Mouse (Mus musculus) gonadal fat pad, adult 2 months (tissue): ENCODE measurements at regions not wholly inside any gene's neighbourhood (a gene's known extent, or its start where the extent isn't known, plus 50 kb on each side); places are given as distances from the start of the nearest gene placed in this dataset.

Experiments used
- DNase-seq: peaks from one replicate; pipeline ENCODE4 v3.0.0-alpha.2; 2012; ENCODE audit warnings: low read depth

- no peak for DNase-seq
Measured at GRCm38 (mm10) chr4:55134339-55134738, 189.5 kb downstream of the Zfp462 start.

DNA sequence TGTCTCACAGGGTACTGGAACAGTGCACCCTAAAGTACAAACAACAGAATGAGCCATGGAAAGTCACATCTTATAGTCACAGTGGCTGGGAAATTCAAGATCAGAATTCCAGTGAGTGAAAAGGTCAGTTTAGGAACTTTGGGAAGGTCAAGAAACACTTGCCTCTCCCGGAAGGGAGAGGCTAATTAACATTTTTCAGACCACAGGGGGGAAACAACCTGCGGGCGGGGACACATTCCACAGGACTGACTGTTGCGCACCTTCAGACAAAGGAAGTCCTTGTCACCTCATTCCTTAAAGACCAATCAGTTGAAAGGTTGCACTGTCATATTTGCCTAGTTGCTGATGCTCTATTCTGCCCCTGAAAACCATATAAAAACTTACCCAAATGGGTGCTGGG lies 189.9 kb downstream of the Zfp462 start:
- no peak for DNase-seq

DNA sequence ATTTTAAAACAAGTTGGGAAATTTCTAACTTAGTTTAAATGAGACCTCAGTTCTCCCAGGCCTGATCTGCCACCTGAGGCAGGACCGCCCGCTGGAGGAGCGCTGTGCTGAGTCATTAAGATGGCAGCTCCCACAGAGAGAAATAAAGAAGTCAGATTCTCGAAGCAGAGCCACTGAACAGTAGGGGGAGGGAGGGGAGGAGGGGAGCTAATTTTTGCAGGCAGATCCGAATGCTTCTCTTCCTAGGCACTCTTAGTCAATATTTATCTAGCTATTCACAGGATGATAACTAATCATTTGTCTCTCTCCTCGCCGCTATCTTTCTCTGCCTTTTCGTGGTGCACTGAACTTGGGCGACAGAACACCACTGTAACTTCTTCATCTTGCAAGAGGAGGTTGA lies 191.4 kb downstream of the Zfp462 start:
- DNase-seq, result no peak

GRCm38 (mm10) chr4:55137781-55138394 lies 193.0 kb downstream of the Zfp462 start:
- no peak for DNase-seq

GRCm38 (mm10) chr4:55141317-55141716 lies 196.5 kb downstream of the Zfp462 start:
- no peak for DNase-seq

DNA sequence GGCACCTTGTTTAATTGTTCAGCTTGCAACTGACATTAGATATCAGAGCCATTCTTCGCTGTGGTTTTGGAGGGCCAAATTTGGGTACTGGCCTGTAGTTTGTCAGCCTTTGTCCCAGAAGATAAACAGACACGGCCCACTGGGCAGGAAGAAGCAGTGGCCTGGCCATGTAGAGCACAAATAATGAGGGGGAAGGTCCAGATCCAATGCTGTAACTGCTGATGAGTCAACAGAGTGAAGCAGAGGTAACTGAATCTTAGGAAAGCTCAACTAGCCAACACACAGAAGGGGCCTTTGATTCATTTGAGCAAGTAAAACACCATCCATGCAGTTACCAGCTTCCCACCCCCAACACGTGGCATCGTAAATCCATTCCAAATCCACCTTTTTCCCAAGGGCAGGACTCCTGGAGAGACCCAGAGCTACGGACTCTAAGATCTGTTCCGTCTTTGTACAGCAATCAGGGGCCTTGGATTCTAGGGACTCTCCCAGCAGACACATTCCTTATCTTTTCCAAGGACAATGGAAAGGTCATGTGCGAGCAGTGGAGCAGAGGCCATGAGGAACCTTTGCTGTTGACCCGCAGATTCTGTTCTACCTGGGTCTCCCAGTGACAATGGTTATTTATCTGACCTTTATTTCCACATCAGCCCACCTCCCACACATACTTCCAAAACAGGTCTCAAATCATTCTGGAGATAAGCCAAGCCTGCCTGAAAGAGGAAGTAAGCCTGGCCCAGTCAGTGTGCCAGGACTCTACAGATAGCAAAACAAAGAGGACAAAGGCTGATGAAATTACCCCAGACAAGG lies 197.3 kb downstream of the Zfp462 start:
- DNase-seq, result peak; percentile 52

DNA sequence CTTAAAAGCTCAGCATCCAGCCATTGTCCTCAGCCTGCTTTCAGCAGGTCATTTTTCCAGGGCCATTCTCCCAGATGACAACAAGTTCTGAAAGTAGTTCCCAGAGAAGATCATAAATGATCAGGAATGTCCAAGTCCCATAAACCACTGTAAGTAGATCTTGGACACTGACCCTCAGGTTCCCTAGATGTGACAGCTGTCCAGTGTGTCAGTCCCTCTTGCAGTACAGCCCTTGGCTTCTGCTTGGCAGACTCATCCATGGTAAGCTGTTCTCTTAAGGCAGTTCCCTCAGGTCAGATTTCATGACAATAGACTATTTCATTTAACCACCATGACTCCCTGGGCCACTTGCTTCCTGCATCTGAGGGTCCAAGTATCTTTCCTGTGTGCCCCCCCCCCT lies 198.6 kb downstream of the Zfp462 start:
- no peak for DNase-seq

DNA sequence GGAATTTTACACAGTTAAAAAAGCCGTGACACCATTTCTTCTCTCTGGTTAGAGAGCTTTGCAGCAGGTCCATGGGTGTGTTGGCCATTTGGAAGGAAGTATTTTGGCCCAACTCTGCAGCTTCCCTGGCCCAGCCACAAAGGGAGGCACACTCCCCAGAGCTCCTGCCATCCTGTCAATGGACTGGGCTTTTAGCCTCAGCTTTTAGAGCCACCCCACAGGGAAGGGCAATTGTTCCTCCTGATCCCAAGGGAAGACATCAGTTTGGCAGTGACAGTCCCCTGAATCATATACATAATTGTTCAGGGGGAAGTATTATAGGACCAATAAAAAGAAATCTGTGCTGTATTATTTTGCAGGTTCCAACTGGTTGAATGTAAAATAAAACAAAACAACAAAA lies 200.1 kb downstream of the Zfp462 start:
- DNase-seq, result no peak

DNA sequence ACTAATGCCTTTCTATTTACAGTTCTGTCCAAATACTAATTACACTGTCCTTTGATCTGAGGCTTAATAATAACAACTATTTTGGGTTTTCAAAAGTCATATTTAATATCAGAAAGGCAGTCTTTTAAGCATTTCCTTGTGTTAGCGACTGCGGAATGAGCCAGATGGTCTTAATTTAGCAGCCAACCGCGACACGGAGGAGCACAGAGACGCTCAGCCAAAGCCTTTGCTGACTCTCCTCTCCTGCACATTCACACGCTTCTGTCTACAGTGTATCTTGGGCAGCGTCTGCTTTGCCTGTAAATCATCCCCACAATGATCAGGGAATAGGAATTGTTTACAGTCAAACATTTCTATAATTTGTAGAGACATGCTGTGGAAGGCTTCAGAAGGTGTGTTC lies 201.1 kb downstream of the Zfp462 start:
- DNase-seq, result no peak

DNA sequence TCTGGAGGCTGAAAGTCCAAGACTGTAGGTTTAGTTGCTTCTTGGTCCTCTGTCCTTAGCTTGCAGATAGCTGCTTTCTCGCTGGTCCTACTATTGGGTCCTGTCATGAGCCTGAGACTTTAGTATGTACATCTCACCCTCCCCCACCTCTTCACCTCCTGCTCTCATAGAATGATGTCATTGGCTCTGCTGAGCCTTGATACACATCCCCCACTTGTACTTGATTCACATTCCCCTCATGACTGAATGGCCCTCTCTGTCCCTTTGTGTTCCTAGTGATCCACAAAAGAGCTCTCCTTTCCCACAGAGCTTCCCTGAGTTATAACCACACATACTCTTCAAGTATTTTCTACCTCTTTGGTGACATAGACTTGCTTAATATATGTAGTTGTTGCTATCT lies 201.5 kb upstream of the Rad23b start:
- DNase-seq, result no peak

GRCm38 (mm10) chr4:55154556-55154955 lies 195.3 kb upstream of the Rad23b start:
- DNase-seq, result peak; percentile 33

DNA sequence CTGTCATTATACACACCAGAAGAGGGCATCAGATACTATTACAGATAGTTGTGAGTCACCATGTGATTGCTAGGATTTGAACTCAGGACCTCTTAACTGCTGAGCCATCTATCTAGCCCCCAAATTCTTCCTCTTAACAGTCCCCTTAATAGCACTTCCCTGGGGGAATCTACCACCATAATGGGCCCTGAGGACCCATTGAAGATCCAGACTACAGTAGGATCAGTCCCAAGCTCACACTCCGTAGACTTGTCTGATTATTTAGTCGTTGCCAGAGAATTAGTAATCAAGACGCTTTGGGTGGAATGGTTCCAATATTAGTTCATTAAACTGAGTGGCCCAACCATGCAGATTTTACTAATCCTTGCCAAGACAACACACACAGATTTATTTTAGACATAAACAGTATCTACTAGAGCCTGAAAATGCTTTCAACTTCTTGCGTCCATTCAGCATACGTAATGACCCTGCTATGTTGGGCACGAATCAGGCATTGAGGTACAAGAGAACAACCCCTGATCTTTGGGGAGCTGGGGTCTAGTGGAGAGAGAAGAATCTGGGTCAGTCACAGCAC lies 191.6 kb upstream of the Rad23b start:
- DNase-seq, result no peak

DNA sequence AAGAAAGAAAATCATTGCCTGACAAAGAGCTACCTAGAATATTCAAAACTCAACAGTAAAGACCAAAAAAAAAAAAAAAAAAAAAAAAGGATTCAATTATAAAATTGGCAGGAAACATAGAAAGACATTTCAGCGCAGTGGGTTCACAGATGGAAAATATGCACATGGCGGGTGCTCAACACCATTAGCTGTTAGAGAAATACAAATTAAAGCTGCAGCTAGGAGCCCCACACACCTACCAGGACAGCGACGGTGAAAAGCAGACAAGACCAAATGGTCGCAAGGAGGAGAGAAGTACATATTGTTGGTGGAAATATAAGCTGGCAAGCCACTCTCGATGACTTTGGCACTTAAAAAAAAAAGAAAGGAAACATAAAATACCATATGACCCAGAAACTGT lies 183.6 kb upstream of the Rad23b start:
- no peak for DNase-seq

- no peak for DNase-seq
Measured at GRCm38 (mm10) chr4:55169063-55169462, 180.8 kb upstream of the Rad23b start.

- peak; percentile 17 for DNase-seq
Measured at GRCm38 (mm10) chr4:55172334-55172891, 177.4 kb upstream of the Rad23b start.

- DNase-seq, result no peak
Measured at GRCm38 (mm10) chr4:55176026-55176425, 173.8 kb upstream of the Rad23b start.

GRCm38 (mm10) chr4:55179456-55179855 lies 170.4 kb upstream of the Rad23b start:
- DNase-seq, result no peak

- no peak for DNase-seq
Measured at GRCm38 (mm10) chr4:55183519-55183918, 166.3 kb upstream of the Rad23b start.

DNA sequence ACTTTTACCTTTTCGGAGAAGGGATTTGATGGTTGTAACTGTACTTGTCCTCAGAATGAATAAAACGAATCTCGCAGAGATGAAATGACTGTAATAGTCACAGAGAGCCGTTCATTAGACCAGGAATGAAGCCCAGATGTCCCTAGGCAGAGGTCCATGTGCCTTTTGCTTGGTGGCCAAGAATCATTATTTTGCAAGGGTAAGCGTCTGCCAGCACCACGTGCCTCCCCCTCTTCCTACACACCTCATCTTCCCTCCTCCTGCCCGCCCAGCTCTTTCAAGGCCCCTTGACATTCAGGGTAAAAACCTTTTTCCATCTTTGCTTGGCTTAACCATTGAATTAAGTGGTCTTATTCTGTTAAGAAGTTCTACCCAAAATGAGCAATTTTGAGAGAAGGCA lies 161.1 kb upstream of the Rad23b start:
- no peak for DNase-seq

DNA sequence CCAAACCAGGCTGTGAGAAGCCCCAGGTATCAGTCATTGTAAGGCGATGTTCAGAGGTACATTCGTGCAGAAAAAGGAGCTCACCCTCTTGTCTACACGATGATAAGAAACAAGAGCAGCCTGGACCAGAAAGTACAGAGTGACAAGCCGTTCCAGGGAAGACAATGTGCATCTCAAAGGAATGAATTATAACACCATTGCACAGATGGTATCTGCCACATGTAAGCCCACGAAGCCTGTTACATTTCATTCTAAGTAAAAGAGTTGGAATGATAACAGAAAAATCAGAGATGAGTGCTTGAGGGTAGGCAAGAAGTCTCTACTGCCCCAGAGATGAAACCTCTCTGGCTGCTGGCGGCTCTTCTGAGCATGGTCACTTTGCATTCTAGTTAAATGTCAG lies 159.3 kb upstream of the Rad23b start:
- no peak for DNase-seq

GRCm38 (mm10) chr4:55194061-55194460 lies 155.8 kb upstream of the Rad23b start:
- no peak for DNase-seq

GRCm38 (mm10) chr4:55194552-55194951 lies 155.3 kb upstream of the Rad23b start:
- no peak for DNase-seq
